Mouse (Mus musculus): ENCODE data around the gene Nsun7.

DNA sequence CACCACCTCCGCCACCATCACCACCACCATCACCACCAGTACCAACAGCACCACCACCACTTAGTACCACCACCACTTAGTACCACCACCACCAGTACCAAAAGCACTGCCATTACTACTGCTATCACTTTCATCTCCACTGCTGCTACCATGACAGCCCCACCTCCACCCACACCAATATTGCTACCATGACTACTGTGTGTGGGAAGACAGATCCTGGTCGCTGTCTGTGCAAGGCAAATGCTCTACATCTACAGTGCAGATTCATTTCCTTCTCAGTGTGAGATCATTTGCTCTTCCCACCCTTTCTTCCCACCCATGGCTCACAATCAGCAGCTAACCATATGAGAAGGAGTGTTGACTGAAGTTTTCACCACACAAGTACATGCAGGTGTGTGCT is 43.2 kb downstream of the Nsun7 start:
- TF ChIP-seq POLR2A (IDR thresholded peaks at IDR 0.05; ENCODE audit: low read depth, low read length): no peak
- no peak for TF ChIP-seq CTCF (IDR thresholded peaks at IDR 0.05; ENCODE audit: extremely low read depth, insufficient read length, insufficient replicate concordance, low read depth, low read length)
